Mouse (Mus musculus) olfactory bulb, adult 2 months (tissue): ENCODE measurements around the gene Zcchc13. TPM values are rescaled to one million over a fixed set of nuclear protein-coding genes. Genes with fewer than 3 reads are reported as not detected.
A peak's percentile ranks its signal among the peaks of the same experiment; 100 is the strongest.

ENCODE experiments used
- H3K27ac ChIP-seq: fragments of 200-500 bp; 2 replicates; pipeline ENCODE4 v1.5.1; 2012; ENCODE audit warnings: low read depth, low read length; ENCODE audit not compliant: insufficient read depth
- H3K4me1 ChIP-seq: fragments of 200-500 bp; 2 replicates; pipeline ENCODE4 v1.6.1; 2012; ENCODE audit warnings: low read length; ENCODE audit not compliant: control insufficient read depth, insufficient read depth
- H3K4me3 ChIP-seq: fragments of 200-500 bp; 2 replicates; pipeline ENCODE4 v1.5.1; 2012; ENCODE audit warnings: mild to moderate bottlenecking, low read depth, low read length, moderate library complexity; ENCODE audit not compliant: insufficient read depth
- CTCF ChIP-seq: fragments of 200-500 bp; IDR thresholded peaks from 2 replicates; pipeline ENCODE4 v1.5.1; 2012; ENCODE audit warnings: low read depth, mild to moderate bottlenecking, low read length, moderate library complexity; ENCODE audit not compliant: insufficient read depth
- POLR2A ChIP-seq: fragments of 200-500 bp; IDR thresholded peaks from 2 replicates; pipeline ENCODE4 v1.6.1; 2012; ENCODE audit warnings: mild to moderate bottlenecking, low read depth, low read length, moderate library complexity; ENCODE audit not compliant: insufficient read depth
- WGBS: fragments of 180-500 bp; shearing (Covaris S2); methylation state at CpG from one replicate; pipeline ENCODE4 v1.1.7; 2018; 5-methylcytosine and 5-hydroxymethylcytosine counted together
- polyA plus RNA-seq: library from polyadenylated mRNA; stranded (reverse); fragments of >200 nt; gene quantifications from 2 replicates; pipeline ENCODE4 v1.2.4, GENCODE M21; 2012; ENCODE audit warnings: low replicate concordance; ENCODE audit not compliant: missing spikeins, insufficient read depth, insufficient read length

The Zcchc13 gene
- polyA plus RNA-seq, 1 experiment: not detected

GRCm38 (mm10) chrX:103615453-103615852 lies 14.9 kb upstream of the Zcchc13 start:
- TF ChIP-seq POLR2A (no peak), CTCF (no peak)
- H3K4me3 ChIP-seq: no peak overlapping the region
- 0 out of 2 replicates have a peak, but pooled peaks cover 3% of the 10 kb centered on the region for H3K4me1 ChIP-seq
- H3K27ac ChIP-seq: no peak overlapping the region
- WGBS: 30% methylated on average over 4 of the region's 4 CpGs

GRCm38 (mm10) chrX:103616162-103616535 lies 14.2 kb upstream of the Zcchc13 start:
- Histone ChIP-seq H3K4me3 (peak overlapping the region; percentile 38; the same call in 1 of the 2 replicates), H3K27ac (peak overlapping the region; percentile 51), H3K4me1 (0 out of 2 replicates have a peak, but pooled peaks cover 3% of the 10 kb centered on the region)
- TF ChIP-seq POLR2A (no peak), CTCF (no peak)
- WGBS: 17% methylated on average over 19 of the region's 19 CpGs

GRCm38 (mm10) chrX:103616536-103617404 lies 13.6 kb upstream of the Zcchc13 start:
- TF ChIP-seq POLR2A (no peak), CTCF (no peak)
- 4% methylated on average over 32 of the region's 50 CpGs for WGBS
- H3K27ac ChIP-seq: peak overlapping the region; percentile 77
- 0 out of 2 replicates have a peak, but pooled peaks cover 3% of the 10 kb centered on the region for H3K4me1 ChIP-seq
- H3K4me3 ChIP-seq: peak overlapping the region; percentile 43

- Histone ChIP-seq H3K27ac (no peak overlapping the region), H3K4me1 (0 out of 2 replicates have a peak, but pooled peaks cover 3% of the 10 kb centered on the region), H3K4me3 (no peak overlapping the region)
- no peak for TF ChIP-seq CTCF
- no peak for TF ChIP-seq POLR2A
- WGBS: 12% methylated on average over 8 of the region's 8 CpGs
Observed at GRCm38 (mm10) chrX:103617405-103618095, 12.8 kb upstream of the Zcchc13 start.

GRCm38 (mm10) chrX:103621799-103622198 lies 8.6 kb upstream of the Zcchc13 start:
- Histone ChIP-seq H3K4me3 (peak overlapping the region; percentile 55), H3K27ac (peak overlapping the region; percentile 94), H3K4me1 (no peaks in the 10 kb centered on the region)
- TF ChIP-seq CTCF: no peak
- under 1% methylated on average over 8 of the region's 8 CpGs for WGBS

- TF ChIP-seq POLR2A (no peak; the same call in 1 of the 2 replicates), CTCF (0 out of 2 replicates have a peak, but pooled peaks have one; percentile 21)
- Histone ChIP-seq H3K4me3 (peak overlapping the region; percentile 55), H3K4me1 (no peaks in the 10 kb centered on the region), H3K27ac (peak overlapping the region; percentile 94)
- under 1% methylated on average over 33 of the region's 33 CpGs for WGBS
Observed at GRCm38 (mm10) chrX:103622260-103622934, 8.0 kb upstream of the Zcchc13 start.

GRCm38 (mm10) chrX:103622935-103623280 lies 7.5 kb upstream of the Zcchc13 start:
- H3K4me3 ChIP-seq: peak overlapping the region; percentile 82
- peak overlapping the region; percentile 69 for H3K27ac ChIP-seq
- no peaks in the 10 kb centered on the region for H3K4me1 ChIP-seq
- no peak for TF ChIP-seq CTCF
- TF ChIP-seq POLR2A: no peak
- WGBS: 5% methylated on average over 13 of the region's 13 CpGs

- Histone ChIP-seq H3K27ac (peak overlapping the region; percentile 85), H3K4me1 (no peaks in the 10 kb centered on the region), H3K4me3 (peak overlapping the region; percentile 82)
- TF ChIP-seq CTCF (no peak), POLR2A (peak; percentile 57)
- WGBS: 4% methylated on average over 28 of the region's 28 CpGs
Observed at GRCm38 (mm10) chrX:103623411-103623845, 7.0 kb upstream of the Zcchc13 start.
